Mouse (Mus musculus): Measurements from ENCODE around the gene Tmtc4.

Gene Tmtc4

GRCm38 (mm10) chr14:122983226-122984215 is at the start of gene Tmtc4:
Tmtc4 (minus strand) TSS chr14:122984035.
- DNase-seq (ENCODE audit: low spot score in 2 of 2), result peak; percentile 87 to 91

- DNase-seq (ENCODE audit: low spot score in 2 of 2), result no peak
Observed at GRCm38 (mm10) chr14:123032435-123032834, 48.6 kb upstream of the Tmtc4 start.

GRCm38 (mm10) chr14:123027876-123028275 is 44.0 kb upstream of the Tmtc4 start:
- no peak for DNase-seq (ENCODE audit: low spot score in 2 of 2)

DNA sequence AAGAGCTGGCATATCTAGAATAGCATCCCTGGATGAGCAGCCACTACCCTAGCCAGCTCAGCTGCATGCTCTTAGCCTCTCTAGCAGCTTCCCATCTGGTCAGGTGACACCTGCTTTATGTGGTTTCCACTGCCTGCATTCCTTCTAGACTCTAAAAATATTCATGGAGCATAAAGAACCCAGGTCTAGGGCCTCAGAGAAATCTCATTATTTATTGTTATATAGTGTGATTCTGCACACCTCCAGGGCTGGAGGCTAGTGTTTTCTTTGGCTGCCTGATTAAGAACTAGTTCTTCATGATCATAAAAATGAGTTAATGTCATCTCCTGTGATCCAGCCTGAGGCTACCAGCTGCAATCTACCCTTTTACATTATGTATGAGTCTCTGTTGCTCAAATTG is 39.1 kb upstream of the Tmtc4 start:
- DNase-seq (ENCODE audit: low spot score in 2 of 2), result no peak

DNA sequence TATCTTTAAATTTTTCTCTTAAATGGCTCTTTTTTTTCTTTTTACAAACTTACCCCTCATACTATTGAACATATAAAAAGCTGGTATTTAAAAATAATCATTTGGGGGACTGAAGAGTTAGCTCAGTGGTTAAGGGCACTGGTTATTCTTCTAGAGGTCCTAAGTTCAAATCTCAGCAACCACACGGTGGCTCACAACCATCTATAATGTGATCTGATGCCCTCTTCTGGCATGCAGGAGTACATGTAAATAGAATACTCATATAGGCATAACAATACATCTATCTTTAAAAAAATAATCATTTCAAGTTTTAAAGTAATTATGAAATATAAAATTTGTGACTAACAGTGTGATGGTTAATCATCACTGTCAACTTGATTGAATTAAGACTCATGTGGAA is 32.5 kb upstream of the Tmtc4 start:
- DNase-seq (ENCODE audit: low spot score in 2 of 2), result no peak

GRCm38 (mm10) chr14:123015687-123016086 is 31.9 kb upstream of the Tmtc4 start:
- DNase-seq (ENCODE audit: low spot score in 2 of 2), result no peak

- DNase-seq (ENCODE audit: low spot score in 2 of 2), result no peak
Observed at GRCm38 (mm10) chr14:123009108-123010018, 25.5 kb upstream of the Tmtc4 start.

DNA sequence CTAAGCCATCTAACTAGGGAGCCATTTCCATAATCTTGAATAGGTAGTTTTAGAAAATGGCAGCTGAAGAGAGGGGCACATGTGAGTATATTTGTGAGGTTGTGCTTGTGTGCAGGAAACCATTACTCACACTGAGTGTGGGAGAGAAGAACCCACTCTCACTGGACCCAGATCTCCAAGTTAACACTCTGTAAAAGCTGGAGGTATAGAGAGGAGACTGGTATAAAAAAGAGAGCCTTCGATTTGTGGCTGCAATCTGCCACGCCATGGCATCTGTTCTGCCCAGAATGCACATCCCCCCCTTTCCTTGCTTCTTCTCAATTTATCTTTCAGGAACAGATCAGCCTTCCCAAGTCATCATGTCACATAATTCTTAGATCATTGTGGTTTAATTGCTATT is 24.8 kb upstream of the Tmtc4 start:
- DNase-seq (ENCODE audit: low spot score in 2 of 2), result no peak

DNA sequence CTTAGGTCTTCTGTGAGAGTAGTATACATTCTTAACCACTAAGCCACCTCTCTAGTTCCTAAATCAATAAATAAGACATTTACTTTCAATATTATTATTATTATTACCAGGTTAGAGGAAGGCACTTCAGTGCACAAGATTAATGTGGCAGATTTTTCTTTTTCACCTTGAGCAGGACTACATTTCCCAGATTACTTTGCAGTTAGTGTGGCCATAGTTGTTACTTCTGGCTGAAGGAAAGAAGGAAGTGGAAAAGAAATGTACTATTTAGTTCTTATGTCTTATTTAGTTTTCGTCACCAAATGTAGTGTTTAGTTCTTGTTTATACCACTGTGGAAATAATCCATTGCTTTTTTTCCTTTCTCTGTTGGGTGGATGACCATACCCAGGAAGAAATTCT is 19.9 kb upstream of the Tmtc4 start:
- DNase-seq (ENCODE audit: low spot score in 2 of 2), result no peak

DNA sequence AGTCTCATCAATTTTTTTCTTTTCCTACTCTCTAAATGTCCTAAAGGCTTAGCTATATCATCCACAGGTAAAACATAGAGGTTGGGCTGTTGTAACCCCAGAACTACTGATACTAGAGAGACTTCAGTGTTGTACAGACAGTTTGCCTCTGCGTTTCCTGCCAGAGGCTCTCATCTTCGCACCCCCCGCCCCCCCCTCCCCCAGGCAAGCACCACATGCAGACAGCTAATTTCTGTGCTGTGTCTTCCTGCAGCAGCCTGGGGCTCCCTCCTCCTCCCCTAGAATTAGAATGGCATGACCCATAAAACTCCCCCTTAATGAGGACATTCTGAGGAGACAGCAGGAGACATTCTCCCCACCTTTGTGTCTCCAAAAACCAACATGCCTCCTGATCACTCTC is 17.6 kb upstream of the Tmtc4 start:
- no peak for DNase-seq (ENCODE audit: low spot score in 2 of 2)

GRCm38 (mm10) chr14:122997465-122997864 is 13.6 kb upstream of the Tmtc4 start:
- no peak for DNase-seq (ENCODE audit: low spot score in 2 of 2)

DNA sequence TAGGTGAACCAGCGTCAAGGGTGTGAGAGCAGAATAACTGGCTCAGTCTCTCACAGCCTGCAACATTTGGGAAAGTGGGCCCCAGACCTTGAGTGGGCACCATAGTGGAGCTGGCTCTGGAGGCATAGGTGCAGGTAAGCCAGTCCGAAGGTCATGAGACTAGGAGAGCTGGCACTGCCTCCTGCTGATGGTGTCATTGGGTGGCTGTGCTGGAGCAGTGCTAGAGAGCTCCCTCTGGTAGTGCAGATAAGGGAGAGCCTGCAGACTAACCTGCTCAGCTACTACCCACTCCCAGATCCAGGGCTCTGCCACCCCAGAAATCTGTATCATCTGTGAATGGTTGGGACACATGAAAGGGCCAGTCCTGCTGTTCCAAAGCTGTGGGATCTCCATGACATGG is 10.1 kb upstream of the Tmtc4 start:
- DNase-seq (ENCODE audit: low spot score in 2 of 2), result no peak

DNA sequence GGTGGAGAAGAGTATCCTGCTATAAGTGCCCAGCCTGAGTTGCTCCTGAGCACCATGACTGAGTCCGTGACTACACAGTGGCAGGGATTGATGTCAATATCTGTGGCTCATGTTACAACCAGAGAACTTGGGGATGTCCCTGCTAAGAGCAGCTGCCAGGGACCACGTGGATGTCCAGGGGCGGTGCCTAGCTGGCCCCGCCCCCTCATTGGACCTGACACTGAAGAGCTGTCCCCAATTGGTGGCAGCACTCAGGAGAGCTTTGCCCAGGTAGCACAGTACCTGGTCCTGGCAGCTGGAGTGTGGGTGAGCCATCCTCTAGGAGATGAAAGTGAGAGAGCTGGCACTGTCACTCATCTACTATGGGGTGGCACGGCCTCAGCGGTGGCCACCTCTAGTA is 9.1 kb upstream of the Tmtc4 start:
- no peak for DNase-seq (ENCODE audit: low spot score in 2 of 2)

GRCm38 (mm10) chr14:122990521-122991052 is 6.8 kb upstream of the Tmtc4 start:
- no peak for DNase-seq (ENCODE audit: low spot score in 2 of 2)

DNA sequence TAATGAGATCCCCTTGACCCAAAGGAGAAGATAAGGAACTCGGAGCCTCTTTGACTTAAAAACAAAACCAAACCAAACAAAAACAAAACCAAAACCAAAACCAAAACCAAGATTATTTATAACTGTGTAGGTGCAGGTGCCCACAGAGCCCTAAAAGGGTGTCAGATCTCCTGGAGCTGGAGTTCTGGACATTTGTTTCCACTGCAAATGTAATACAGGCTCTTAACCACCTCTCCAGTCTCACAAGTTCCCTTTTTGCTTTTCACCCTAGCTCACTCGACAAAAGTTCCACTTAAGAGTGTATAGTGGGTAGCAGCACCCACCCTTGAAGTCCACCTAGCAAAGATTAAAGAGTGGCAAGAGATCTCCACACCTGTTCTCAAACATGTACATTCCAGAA is 2.6 kb upstream of the Tmtc4 start:
- no peak for DNase-seq (ENCODE audit: low spot score in 2 of 2)

DNA sequence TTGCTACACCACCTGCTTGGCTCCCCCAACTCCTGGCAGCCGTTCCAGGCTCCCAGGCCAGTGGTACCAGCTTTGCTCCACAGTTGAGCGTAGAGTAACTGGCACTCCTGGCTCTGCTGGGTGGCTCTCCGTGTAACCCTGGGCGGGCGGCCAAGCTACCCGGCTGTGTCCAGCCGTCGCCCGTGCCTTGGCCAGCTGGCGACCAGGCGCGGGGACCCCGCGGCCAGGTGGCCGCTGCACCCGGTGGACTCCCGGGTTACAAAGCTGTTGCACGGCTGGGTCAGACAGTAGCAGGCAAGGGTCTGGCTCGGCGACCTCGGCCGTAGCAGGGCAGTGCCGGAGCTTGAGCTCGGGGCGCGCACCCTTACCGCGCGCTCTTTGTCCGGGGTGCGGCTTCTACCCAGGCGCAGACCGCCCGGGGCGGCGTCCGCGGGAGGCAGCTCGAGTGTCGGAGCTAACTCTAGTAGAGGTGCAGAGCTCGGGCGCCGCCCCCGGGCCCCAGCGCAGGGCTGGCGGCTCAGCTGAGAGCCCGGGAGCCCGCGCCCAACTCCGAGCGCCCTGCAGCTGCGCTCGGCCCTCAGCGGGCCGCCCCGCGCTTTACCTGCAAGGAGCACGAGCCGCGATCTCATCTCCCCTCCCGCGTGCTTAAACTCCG is 1.1 kb downstream of the Tmtc4 start:
- peak; percentile 70 to 85 for DNase-seq (ENCODE audit: low spot score in 2 of 2)

- no peak for DNase-seq (ENCODE audit: low spot score in 2 of 2)
Observed at GRCm38 (mm10) chr14:122981831-122982485, 1.9 kb downstream of the Tmtc4 start.

GRCm38 (mm10) chr14:122978871-122979270 is 5.0 kb downstream of the Tmtc4 start:
- DNase-seq (ENCODE audit: low spot score in 2 of 2), result no peak

DNA sequence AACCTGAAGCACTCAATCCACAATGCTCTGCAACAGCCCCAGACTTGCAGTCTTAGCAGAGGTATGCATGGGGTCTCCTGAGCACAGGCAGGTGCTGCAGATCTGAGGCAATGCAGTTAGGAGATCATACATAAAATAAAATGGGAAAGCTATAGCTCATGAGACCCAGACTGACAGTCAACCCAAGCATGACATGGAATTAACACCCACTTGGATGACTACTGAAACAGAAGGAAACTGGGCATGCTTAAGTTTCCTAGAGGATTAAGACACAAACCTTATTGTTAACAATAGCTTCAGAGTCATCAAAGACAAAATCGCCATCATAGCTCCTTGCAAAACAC is 6.1 kb downstream of the Tmtc4 start:
- DNase-seq (ENCODE audit: low spot score in 2 of 2), result no peak

GRCm38 (mm10) chr14:122977056-122977796 is 6.6 kb downstream of the Tmtc4 start:
- DNase-seq (ENCODE audit: low spot score in 2 of 2), result no peak

Data from spleen, postnatal 4 days (tissue).